Mouse (Mus musculus): ENCODE measurements at regions not wholly inside any gene's neighbourhood (a gene's known extent, or its start where the extent isn't known, plus 50 kb on each side); places are given as distances from the start of the nearest gene placed in this dataset.

DNA sequence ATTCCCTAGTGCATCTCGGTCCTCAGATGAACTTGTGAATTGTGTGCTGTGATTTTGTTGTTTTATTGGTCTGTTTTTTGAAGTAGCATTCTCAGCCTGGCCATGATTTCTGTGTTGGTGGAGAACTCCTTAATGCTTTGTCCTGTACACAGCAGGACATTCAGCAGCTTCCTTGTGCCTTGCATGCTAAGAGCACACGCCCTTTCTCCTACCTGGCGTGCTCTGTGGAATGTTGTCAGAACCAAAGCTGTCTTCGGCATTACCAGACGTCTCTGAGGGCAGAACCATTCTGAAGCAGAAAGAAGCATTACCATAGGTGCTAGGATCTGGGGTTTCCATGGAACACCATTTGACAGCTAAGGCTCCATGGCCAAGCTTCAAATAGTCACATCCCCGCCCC lies 75.0 kb upstream of the Epc2 start:
- DNase-seq (ENCODE audit: low read depth), result no peak

GRCm38 (mm10) chr2:49379222-49379805 lies 72.0 kb upstream of the Epc2 start:
- DNase-seq (ENCODE audit: low read depth), result peak; percentile 18

- DNase-seq (ENCODE audit: low read depth), result no peak
These were observed 70.3 kb upstream of the Epc2 start for GRCm38 (mm10) chr2:49380965-49381364.

DNA sequence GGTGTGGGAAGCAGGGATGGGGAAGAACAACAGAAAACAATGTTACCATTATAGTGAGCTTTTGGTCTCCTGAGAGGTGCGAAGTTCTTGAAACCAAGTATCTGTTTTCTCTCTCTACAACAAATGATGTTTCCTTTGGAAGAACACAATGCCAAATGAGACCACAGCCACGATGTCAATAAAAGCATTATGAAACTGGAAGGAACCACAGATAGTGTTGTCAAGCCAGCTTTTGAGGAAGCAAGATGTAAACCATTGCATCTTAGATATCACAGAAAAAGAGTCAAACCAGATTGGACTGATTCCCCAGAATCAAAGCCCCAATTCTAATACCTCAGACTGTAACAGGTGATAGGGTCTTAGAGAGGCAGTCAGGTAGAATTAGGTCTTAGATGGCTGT lies 64.5 kb upstream of the Epc2 start:
- no peak for DNase-seq (ENCODE audit: low read depth)

- DNase-seq (ENCODE audit: low read depth), result no peak
These were observed 59.7 kb upstream of the Epc2 start for GRCm38 (mm10) chr2:49391322-49392262.
